Mouse (Mus musculus) C2C12 (cell line): ENCODE measurements around the gene AC134908.4.

Experiments used
- CEBPB ChIP-seq: IDR thresholded peaks from one replicate; pipeline ENCODE4 v1.6.1; 2011; ENCODE audit warnings: low read depth, mild to moderate bottlenecking, control low read depth, moderate library complexity
- CTCF ChIP-seq: IDR thresholded peaks from one replicate; pipeline ENCODE4 v1.5.1; 2011; ENCODE audit not compliant: control insufficient read depth, insufficient read depth, insufficient read length
- MAX ChIP-seq: IDR thresholded peaks from one replicate; pipeline ENCODE4 v1.6.1; 2011; ENCODE audit warnings: mild to moderate bottlenecking, control low read depth
- MYOG ChIP-seq: IDR thresholded peaks from one replicate; pipeline ENCODE4 v1.6.1; 2011; ENCODE audit not compliant: control insufficient read depth, insufficient read length; ENCODE audit errors: extremely low read depth
- USF1 ChIP-seq: IDR thresholded peaks from one replicate; pipeline ENCODE4 v1.6.1; 2011; ENCODE audit warnings: low read depth, mild to moderate bottlenecking, control low read depth, moderate library complexity

DNA sequence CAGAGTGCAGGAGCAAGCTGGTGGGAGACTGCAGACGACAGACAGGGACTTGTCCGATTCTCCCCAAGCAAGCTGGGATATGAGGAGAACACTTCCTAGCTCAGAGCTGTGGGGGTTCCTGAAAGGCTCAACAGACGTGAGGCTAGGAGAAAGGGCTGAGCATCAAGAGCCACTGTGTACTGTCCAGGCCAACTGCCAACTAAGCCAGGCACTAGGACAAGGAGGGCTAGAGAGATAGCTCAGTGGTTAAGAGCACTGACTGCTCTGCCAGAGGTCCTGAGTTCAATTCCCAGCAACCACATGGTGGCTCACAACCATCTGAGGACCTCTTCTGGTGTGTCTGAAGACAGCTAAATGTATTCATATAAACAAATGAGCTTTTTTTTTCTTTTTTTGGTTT is 47.0 kb upstream of the AC134908.4 start:
- TF ChIP-seq CEBPB = no peak
- no peak for TF ChIP-seq CTCF
- TF ChIP-seq USF1 = no peak
- TF ChIP-seq MYOG = no peak
- TF ChIP-seq MAX = no peak
